9 mouse cellular contexts compared by ENCODE assay signal in genomic region chr11:19014113-19014440, GRCm38 (mm10). TPM values are rescaled to one million over a fixed set of nuclear protein-coding genes. Genes with fewer than 3 reads are reported as not detected.
A peak's percentile ranks its signal among the peaks of the same experiment; 100 is the strongest.
DNase-seq lines count a peak whose midpoint lies in the region; ATAC-seq lines count a peak whose summit lies in the region.
"Had no signal": no experiment of that assay in that cellular context is flagged by ENCODE, and none has a peak within 500 bp of the region (broad histone marks: within the 10 kb centered on the region; RNA-seq: fewer than 3 reads in every experiment).

No protein-coding gene starts in this region.

- WGBS in heart, embryonic 12.5 days = 4% methylated on average over 12 of the region's 12 CpGs
- WGBS in hindbrain, embryonic 10.5 days = 7% methylated on average over 12 of the region's 12 CpGs

- peak overlapping the region; percentile 93 for H3K27ac ChIP-seq in heart, embryonic 12.5 days (ENCODE audit: poor library complexity, severe bottlenecking)
- H3K27ac ChIP-seq in hindbrain, embryonic 10.5 days = peak overlapping the region; percentile 100

- H3K27me3 ChIP-seq in heart, embryonic 12.5 days (replicated peaks) = no peaks in the 10 kb centered on the region
- H3K27me3 ChIP-seq in hindbrain, embryonic 10.5 days (ENCODE audit: insufficient read depth, poor library complexity, severe bottlenecking) = peaks cover 32% of the 10 kb centered on the region
- H3K27me3 ChIP-seq: CH12.LX had no signal

- no peak for ATAC-seq in heart, embryonic 12.5 days (ENCODE audit: insufficient number of reproducible peaks, low FRiP score)
- no peak for ATAC-seq in megakaryocyte-erythroid progenitor cell, adult 5-6 weeks (replicated peaks; ENCODE audit: low FRiP score, low TSS enrichment, poor library complexity, severe bottlenecking)

- H3K4me3 ChIP-seq in heart, embryonic 12.5 days = peak overlapping the region; percentile 68
- H3K4me3 ChIP-seq in hindbrain, embryonic 10.5 days = peak overlapping the region; percentile 82

- H3K9me3 ChIP-seq in heart, embryonic 12.5 days (replicated peaks) = no peaks in the 10 kb centered on the region
- no peaks in the 10 kb centered on the region for H3K9me3 ChIP-seq in hindbrain, embryonic 10.5 days

- peaks cover 37% of the 10 kb centered on the region for H3K4me1 ChIP-seq in heart, embryonic 12.5 days (replicated peaks)
- H3K4me1 ChIP-seq in hindbrain, embryonic 10.5 days (replicated peaks) = peaks cover 58% of the 10 kb centered on the region

- peak overlapping the region; percentile 100 for H3K9ac ChIP-seq in heart, embryonic 12.5 days

- no peak for DNase-seq in heart, postnatal 36 days
- peak; percentile 56 for DNase-seq in NIH3T3 (ENCODE audit: low read depth)
- DNase-seq in hindbrain, embryonic 10.5 days (ENCODE audit: low spot score) = no peak
- DNase-seq in lung, postnatal 14 days = peak; percentile 10
- no peak for DNase-seq in c-Kit-positive CD71-positive TER-119-positive erythroid progenitor cells, embryonic 14.5 days (ENCODE audit: low spot score)
- no peak for DNase-seq in right cerebral cortex, adult 18-20 months

- H3K4me2 ChIP-seq in heart, embryonic 12.5 days = peak overlapping the region; percentile 100

- intact Hi-C loops in heart, postnatal 36 days (cut with DNase I) = no loop called here

- peaks cover 47% of the 10 kb centered on the region for H3K36me3 ChIP-seq in heart, embryonic 12.5 days
- peaks cover 46% of the 10 kb centered on the region for H3K36me3 ChIP-seq in hindbrain, embryonic 10.5 days

RNA-seq across cellular contexts. Expression of gene Meis1, which starts 4.7 kb away (rescaled TPM):
- polyA plus RNA-seq in heart, embryonic 12.5 days (2016; fragmentation: Nextera tagmentation; extraction: Ambion mirVana) = 75.9 and 81.4 TPM in 2 replicates
- total RNA-seq in heart, postnatal 36 days (2021) = 10 to 100 TPM; 22.4 to 31.4 TPM
- 92.9 and 123 TPM in 2 replicates for polyA plus RNA-seq in hindbrain, embryonic 10.5 days (2016; fragmentation: Nextera tagmentation; extraction: Ambion mirVana)
- total RNA-seq in megakaryocyte-erythroid progenitor cell, adult 5-6 weeks (2014; fragmentation: Nextera tagmentation) = 14.5 and 20.7 TPM in 2 replicates
- 19.9 and 45.5 TPM in 2 replicates for total RNA-seq in megakaryocyte-erythroid progenitor cell, adult 5-6 weeks (2017)

Comparison
In these comparisons a context has a peak if more than half of its experiments do, and no peak if none do; other contexts are left out.
1. DNase-seq: peak in NIH3T3 (single experiment) and lung, postnatal 14 days (single experiment); none in heart, postnatal 36 days (0 of 2), hindbrain, embryonic 10.5 days (single experiment), c-Kit-positive CD71-positive TER-119-positive erythroid progenitor cells, embryonic 14.5 days (single experiment) and right cerebral cortex, adult 18-20 months (single experiment).